Mouse (Mus musculus) hindbrain, postnatal 0 days (tissue): ENCODE results near the gene Gps2. TPM values are rescaled to one million over a fixed set of nuclear protein-coding genes. Genes with fewer than 3 reads are reported as not detected.
"Not testable (repeated sequence)": the region's sequence is repeated elsewhere in the genome, so short reads cannot be mapped to it uniquely, and the experiment has no call there.

Experiments used
- ATAC-seq: fragments of 200-750 bp; cut with Nextera tagmentation; 2 replicates; pipeline ENCODE4 v1.8.0; 2017; ENCODE audit warnings: mild to moderate bottlenecking, moderate TSS enrichment, moderate library complexity
- DNase-seq: peaks from one replicate; pipeline ENCODE4 v3.0.0-alpha.2; 2015; ENCODE audit warnings: low spot score
- H3K27ac ChIP-seq: fragments of 300-500 bp; sonication (generic); 2 replicates; pipeline ENCODE4 v1.5.1; 2014; ENCODE audit warnings: mild to moderate bottlenecking
- H3K27me3 ChIP-seq: fragments of 300-500 bp; sonication (generic); 2 replicates; pipeline ENCODE4 v1.6.1; 2014; ENCODE audit warnings: low read length, mixed read lengths; ENCODE audit not compliant: insufficient read depth
- H3K36me3 ChIP-seq: fragments of 300-500 bp; sonication (generic); 2 replicates; pipeline ENCODE4 v1.6.1; 2014; ENCODE audit warnings: low read length, mixed read lengths; ENCODE audit not compliant: insufficient read depth
- H3K4me1 ChIP-seq: fragments of 300-500 bp; sonication (generic); 2 replicates; pipeline ENCODE4 v1.6.1; 2014; ENCODE audit warnings: antibody characterized with exemption, low read length, mixed read lengths; ENCODE audit not compliant: insufficient read depth
- H3K4me2 ChIP-seq: fragments of 300-500 bp; sonication (generic); 2 replicates; pipeline ENCODE4 v1.6.1; 2014; ENCODE audit warnings: low read depth, mild to moderate bottlenecking, low read length, moderate library complexity, mixed read lengths
- H3K4me3 ChIP-seq: fragments of 300-500 bp; sonication (generic); 2 replicates; pipeline ENCODE4 v1.5.1; 2014; ENCODE audit warnings: low read length
- H3K9ac ChIP-seq: fragments of 300-500 bp; sonication (generic); replicated peaks from 2 replicates; pipeline ENCODE4 v1.6.1; 2014; ENCODE audit warnings: mild to moderate bottlenecking, low read length, moderate library complexity, mixed read lengths
- H3K9me3 ChIP-seq: fragments of 300-500 bp; sonication (generic); 2 replicates; pipeline ENCODE4 v1.6.1; 2016; ENCODE audit warnings: low read length, mixed read lengths
- CTCF ChIP-seq: IDR thresholded peaks from 2 replicates; pipeline ENCODE4 v1.5.1; 2016; ENCODE audit warnings: antibody characterized with exemption, control low read depth, low read depth
- WGBS: fragments of 180-500 bp; shearing (Covaris S2); extraction: QIAGEN DNeasy Blood & Tissue Kit; methylation state at CpG from one replicate; pipeline ENCODE4 v1.1.7; 2014; 5-methylcytosine and 5-hydroxymethylcytosine counted together
- polyA plus RNA-seq: library from polyadenylated mRNA; unstranded; fragments of >200 nt; fragmentation: Nextera tagmentation; extraction: Ambion mirVana; gene quantifications from 2 replicates; pipeline ENCODE4 v1.2.1, GENCODE M21; 2015
- total RNA-seq: library from RNA; depleted of rRNA; stranded (reverse); fragments of >200 nt; gene quantifications from 2 replicates; pipeline ENCODE4 v1.2.3, GENCODE M21; 2014

The Gps2 gene
- total and polyA plus RNA-seq, 2 experiments from 2014 or later = 65.9 to 67.6 TPM

- peaks cover 15% of the 10 kb centered on the region for H3K4me1 ChIP-seq
- no peaks in the 10 kb centered on the region for H3K27me3 ChIP-seq
- no peaks in the 10 kb centered on the region for H3K9me3 ChIP-seq
- ATAC-seq (no peak), DNase-seq (no peak)
- H3K4me2 ChIP-seq = peak overlapping the region; percentile 97
- H3K9ac ChIP-seq = peak overlapping the region; percentile 93; the same call in 1 of the 2 replicates
- WGBS = 39% methylated on average over 9 of the region's 9 CpGs
- peak overlapping the region; percentile 84 for H3K4me3 ChIP-seq
- no peak overlapping the region for H3K27ac ChIP-seq
- TF ChIP-seq CTCF = no peak
- peaks cover 61% of the 10 kb centered on the region for H3K36me3 ChIP-seq
Measured at GRCm38 (mm10) chr11:69914917-69915430, 1.3 kb downstream of the Gps2 start.

- Histone ChIP-seq H3K27me3 (no peaks in the 10 kb centered on the region), H3K4me1 (peaks cover 15% of the 10 kb centered on the region), H3K9ac (no peak overlapping the region), H3K27ac (no peak overlapping the region), H3K36me3 (peaks cover 52% of the 10 kb centered on the region), H3K4me3 (no peak overlapping the region), H3K4me2 (no peak overlapping the region), H3K9me3 (no peaks in the 10 kb centered on the region)
- WGBS = 70% methylated on average over 5 of the region's 5 CpGs
- TF ChIP-seq CTCF = peak; percentile 37
- ATAC-seq (no peak), DNase-seq (no peak)
Measured at GRCm38 (mm10) chr11:69915667-69916627, 2.3 kb downstream of the Gps2 start.

- 67% methylated on average over 7 of the region's 7 CpGs for WGBS
- DNase-seq, H3K4me3 ChIP-seq, H3K4me2 ChIP-seq, H3K9me3 ChIP-seq, ATAC-seq, H3K9ac ChIP-seq, H3K27ac ChIP-seq, H3K27me3 ChIP-seq: not testable (repeated sequence)
- Histone ChIP-seq H3K36me3 (peaks cover 44% of the 10 kb centered on the region), H3K4me1 (peaks cover 15% of the 10 kb centered on the region)
Measured at GRCm38 (mm10) chr11:69916652-69917378, 3.1 kb downstream of the Gps2 start.

- WGBS = 81% methylated on average over 8 of the region's 8 CpGs
- H3K36me3 ChIP-seq = peaks cover 37% of the 10 kb centered on the region
- TF ChIP-seq CTCF = no peak
Measured at GRCm38 (mm10) chr11:69917379-69917948, 3.8 kb downstream of the Gps2 start.

GRCm38 (mm10) chr11:69918118-69918517 is 4.4 kb downstream of the Gps2 start:
- H3K4me3 ChIP-seq = no peak overlapping the region
- H3K4me1 ChIP-seq = peaks cover 18% of the 10 kb centered on the region
- H3K9me3 ChIP-seq = no peaks in the 10 kb centered on the region
- DNase-seq (no peak), ATAC-seq (no peak)
- no peak overlapping the region for H3K27ac ChIP-seq
- peaks cover 37% of the 10 kb centered on the region for H3K36me3 ChIP-seq
- H3K9ac ChIP-seq = no peak overlapping the region
- no peaks in the 10 kb centered on the region for H3K27me3 ChIP-seq
- 85% methylated on average over 5 of the region's 5 CpGs for WGBS
- no peak overlapping the region for H3K4me2 ChIP-seq
- no peak for TF ChIP-seq CTCF

More at GRCm38 (mm10) chr11:69917379-69917948, 3.8 kb downstream of the Gps2 start:
- no peak overlapping the region for H3K27ac ChIP-seq
- H3K27me3 ChIP-seq = no peaks in the 10 kb centered on the region
- H3K4me3 ChIP-seq = no peak overlapping the region
- no peak overlapping the region for H3K9ac ChIP-seq
- H3K4me2 ChIP-seq = no peak overlapping the region
- peaks cover 18% of the 10 kb centered on the region for H3K4me1 ChIP-seq
- ATAC-seq (no peak), DNase-seq (no peak)
- H3K9me3 ChIP-seq = no peaks in the 10 kb centered on the region

- WGBS = 80% methylated on average over 9 of the region's 9 CpGs
- ATAC-seq (no peak), DNase-seq (no peak)
- H3K4me2 ChIP-seq = peak overlapping the region; percentile 79
- peak overlapping the region; percentile 95; the same call in 1 of the 2 replicates for H3K9ac ChIP-seq
- H3K27ac ChIP-seq = no peak overlapping the region
- peak overlapping the region; percentile 85; the same call in 1 of the 2 replicates for H3K4me3 ChIP-seq
- H3K27me3 ChIP-seq = no peaks in the 10 kb centered on the region
- H3K4me1 ChIP-seq = peaks cover 15% of the 10 kb centered on the region
- no peak for TF ChIP-seq CTCF
- H3K9me3 ChIP-seq = no peaks in the 10 kb centered on the region
- peaks cover 37% of the 10 kb centered on the region for H3K36me3 ChIP-seq
Measured at GRCm38 (mm10) chr11:69919053-69919452, 5.4 kb downstream of the Gps2 start.
